ENCODE assay signal across 25 mouse cellular contexts in genomic region chr2:72735035-72735434, GRCm38 (mm10).
"Had no signal": no experiment of that assay in that cellular context is flagged by ENCODE, and none has a peak within 500 bp of the region (broad histone marks: within the 10 kb centered on the region; RNA-seq: fewer than 3 reads in every experiment).

No protein-coding gene starts in this region.

- H3K4me2 ChIP-seq: heart, embryonic 11.5 days; heart, embryonic 13.5 days; heart, embryonic 15.5 days; hindbrain, embryonic 13.5 days; hindbrain, embryonic 15.5 days; kidney, embryonic 15.5 days; limb, embryonic 13.5 days; limb, embryonic 15.5 days had no signal

- H3K27me3 ChIP-seq: heart, embryonic 13.5 days; heart, embryonic 15.5 days; hindbrain, embryonic 15.5 days; kidney, embryonic 15.5 days; limb, embryonic 13.5 days; limb, embryonic 15.5 days had no signal

- DNase-seq: forebrain, postnatal 0 days; gastrocnemius, postnatal 14 days; gastrocnemius, postnatal 36 days; heart, adult 18-20 months; heart, postnatal 14 days; heart, postnatal 36 days; kidney, adult 11 months; kidney, adult 2 months; kidney, adult 9 months; kidney, postnatal 14 days; kidney, postnatal 36 days; layer of hippocampus, adult 9-11 months; layer of hippocampus, postnatal 36 days; left cerebral cortex, postnatal 4 days had no signal

- ATAC-seq: forebrain, postnatal 0 days; hindbrain, postnatal 0 days; intestine, embryonic 16.5 days had no signal

- H3K4me3 ChIP-seq: heart, embryonic 13.5 days; heart, embryonic 15.5 days; hindbrain, embryonic 13.5 days; hindbrain, embryonic 15.5 days; kidney, embryonic 15.5 days; limb, embryonic 13.5 days; limb, embryonic 15.5 days had no signal

- H3K9me3 ChIP-seq: heart, embryonic 13.5 days; heart, embryonic 15.5 days; hindbrain, embryonic 13.5 days; hindbrain, embryonic 15.5 days; kidney, embryonic 15.5 days; limb, embryonic 13.5 days; limb, embryonic 15.5 days had no signal

- H3K36me3 ChIP-seq: heart, embryonic 13.5 days; heart, embryonic 15.5 days; hindbrain, embryonic 13.5 days; hindbrain, embryonic 15.5 days; kidney, embryonic 15.5 days; limb, embryonic 13.5 days; limb, embryonic 15.5 days had no signal

- H3K4me1 ChIP-seq: heart, embryonic 15.5 days; hindbrain, embryonic 13.5 days; hindbrain, embryonic 15.5 days; kidney, embryonic 15.5 days had no signal

- H3K9ac ChIP-seq: forebrain, postnatal 0 days; heart, embryonic 13.5 days; heart, embryonic 15.5 days; hindbrain, embryonic 13.5 days; hindbrain, embryonic 15.5 days; kidney, embryonic 15.5 days; limb, embryonic 13.5 days; limb, embryonic 15.5 days had no signal

- H3K27ac ChIP-seq: heart, embryonic 13.5 days; heart, embryonic 15.5 days; hindbrain, embryonic 13.5 days; hindbrain, embryonic 15.5 days; hindbrain, postnatal 0 days; kidney, embryonic 15.5 days; kidney, postnatal 0 days; limb, embryonic 13.5 days; limb, embryonic 15.5 days had no signal
